Mouse (Mus musculus): Measurements from ENCODE around the gene Tmem131l. TPM values are rescaled to one million over a fixed set of nuclear protein-coding genes. Genes with fewer than 3 reads are reported as not detected.

The Tmem131l gene
- polyA plus RNA-seq, 1 experiment: 22.6 TPM

DNA sequence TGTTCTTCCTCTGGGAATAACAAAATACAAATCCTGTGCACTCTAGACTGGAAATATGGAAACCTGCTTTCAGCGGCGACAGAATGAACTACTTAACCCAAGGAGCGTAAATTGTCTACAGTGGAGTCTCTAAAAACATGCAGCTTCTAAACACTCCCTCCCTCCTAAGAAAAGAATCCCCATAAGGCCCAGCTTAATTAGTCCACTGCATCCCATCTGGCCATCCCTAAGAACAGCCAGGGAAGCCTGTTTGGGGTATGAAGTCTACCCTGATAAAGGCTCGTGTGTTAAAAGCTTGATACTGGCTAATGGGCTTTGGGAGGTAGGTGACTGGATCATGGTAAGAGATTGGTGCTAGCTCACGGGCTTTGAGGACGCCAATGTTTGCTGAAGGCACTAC lies 54.5 kb downstream of the Tmem131l start:
- H3K4me3 ChIP-seq (ENCODE audit: insufficient read depth, low read length): no peak overlapping the region
- H3K27ac ChIP-seq (ENCODE audit: insufficient read depth, low read length): no peak overlapping the region
- H3K4me1 ChIP-seq (ENCODE audit: control insufficient read depth, insufficient read depth, low read length): 0 out of 2 replicates have a peak, but pooled peaks cover 3% of the 10 kb centered on the region
- no peak for TF ChIP-seq CTCF (IDR thresholded peaks at IDR 0.05; ENCODE audit: borderline replicate concordance, insufficient read depth, low read length)
- no peak for TF ChIP-seq POLR2A (IDR thresholded peaks at IDR 0.05; ENCODE audit: low read depth, low read length)

DNA sequence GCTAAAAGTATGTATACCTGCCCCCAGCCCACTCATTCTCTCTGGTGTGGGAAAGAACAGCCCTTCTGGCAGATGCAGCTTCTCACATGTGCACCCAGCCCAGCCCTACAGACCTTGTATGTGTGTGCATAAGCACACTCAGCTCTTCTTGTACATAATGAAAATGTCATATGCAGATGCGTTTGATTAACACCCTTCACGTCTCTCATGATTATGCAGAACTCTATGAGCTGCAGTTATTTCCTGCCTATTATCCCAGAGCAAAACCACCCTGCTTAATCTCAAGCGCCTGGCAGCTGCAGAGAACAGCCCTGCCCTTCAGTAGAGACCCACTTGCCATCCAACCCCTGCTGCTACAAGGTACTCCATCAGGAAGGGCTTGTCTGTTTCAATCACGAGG lies 55.6 kb downstream of the Tmem131l start:
- H3K4me1 ChIP-seq (ENCODE audit: control insufficient read depth, insufficient read depth, low read length): 0 out of 2 replicates have a peak, but pooled peaks cover 3% of the 10 kb centered on the region
- no peak for TF ChIP-seq CTCF (IDR thresholded peaks at IDR 0.05; ENCODE audit: borderline replicate concordance, insufficient read depth, low read length)
- no peak for TF ChIP-seq POLR2A (IDR thresholded peaks at IDR 0.05; ENCODE audit: low read depth, low read length)
- no peak overlapping the region for H3K4me3 ChIP-seq (ENCODE audit: insufficient read depth, low read length)
- no peak overlapping the region for H3K27ac ChIP-seq (ENCODE audit: insufficient read depth, low read length)

DNA sequence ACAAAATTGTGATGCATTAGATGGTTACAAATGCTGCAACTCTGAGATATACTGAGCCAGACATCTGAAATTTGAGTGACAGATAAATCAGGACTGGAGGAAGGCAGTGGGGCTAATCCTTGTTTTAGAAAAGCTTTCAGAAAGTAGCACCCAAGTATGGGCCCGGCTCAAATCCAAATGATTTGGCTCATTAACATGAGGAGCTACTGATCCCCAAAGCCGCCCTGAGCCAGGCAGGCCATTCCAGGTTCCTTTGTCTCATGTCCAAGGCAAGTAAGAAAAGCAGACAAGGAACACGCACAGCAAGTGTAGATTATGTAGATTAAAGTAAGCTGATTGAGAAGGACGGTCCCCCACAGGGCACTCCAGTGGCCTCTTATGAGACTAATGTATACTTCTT lies 57.2 kb downstream of the Tmem131l start:
- no peak for TF ChIP-seq POLR2A (IDR thresholded peaks at IDR 0.05; ENCODE audit: low read depth, low read length)
- TF ChIP-seq CTCF (IDR thresholded peaks at IDR 0.05; ENCODE audit: borderline replicate concordance, insufficient read depth, low read length): no peak
- no peaks in the 10 kb centered on the region for H3K4me1 ChIP-seq (ENCODE audit: control insufficient read depth, insufficient read depth, low read length)
- no peak overlapping the region for H3K27ac ChIP-seq (ENCODE audit: insufficient read depth, low read length)
- H3K4me3 ChIP-seq (ENCODE audit: insufficient read depth, low read length): no peak overlapping the region

DNA sequence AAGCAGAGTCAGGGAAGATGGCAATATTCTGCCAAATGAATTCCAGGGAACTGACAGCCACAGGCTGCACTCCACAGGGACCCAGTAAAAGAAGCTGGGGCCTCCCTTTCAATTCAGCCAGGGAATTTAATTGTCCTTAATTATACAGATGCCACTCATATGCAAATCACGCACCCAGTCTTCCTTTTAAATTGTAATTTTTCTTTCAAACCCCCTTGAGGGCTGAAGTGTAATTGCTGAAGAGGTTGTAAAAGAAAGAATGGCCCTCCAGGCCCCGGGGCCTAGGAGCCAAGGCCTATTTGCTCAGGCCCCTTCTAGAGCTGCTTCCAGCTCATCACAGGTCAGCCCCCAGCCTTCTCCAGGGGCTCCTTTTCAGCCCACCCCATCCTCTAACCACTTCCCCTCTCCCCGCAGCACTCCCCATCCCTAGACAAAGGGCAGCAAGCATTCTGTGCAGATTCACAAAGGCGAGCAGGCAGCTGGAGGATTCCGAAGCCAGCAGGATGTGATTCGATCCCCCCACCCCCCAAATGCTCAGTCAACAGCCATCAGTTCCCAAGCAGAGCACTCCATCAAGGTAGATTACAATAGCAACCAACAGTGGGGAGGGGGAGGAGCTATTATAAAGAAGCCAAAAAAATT lies 59.6 kb downstream of the Tmem131l start:
- Histone ChIP-seq H3K27ac (ENCODE audit: insufficient read depth, low read length) (no peak overlapping the region), H3K4me3 (ENCODE audit: insufficient read depth, low read length) (no peak overlapping the region), H3K4me1 (ENCODE audit: control insufficient read depth, insufficient read depth, low read length) (no peaks in the 10 kb centered on the region)
- TF ChIP-seq CTCF (IDR thresholded peaks at IDR 0.05; ENCODE audit: borderline replicate concordance, insufficient read depth, low read length) (no peak), POLR2A (IDR thresholded peaks at IDR 0.05; ENCODE audit: low read depth, low read length) (no peak)

DNA sequence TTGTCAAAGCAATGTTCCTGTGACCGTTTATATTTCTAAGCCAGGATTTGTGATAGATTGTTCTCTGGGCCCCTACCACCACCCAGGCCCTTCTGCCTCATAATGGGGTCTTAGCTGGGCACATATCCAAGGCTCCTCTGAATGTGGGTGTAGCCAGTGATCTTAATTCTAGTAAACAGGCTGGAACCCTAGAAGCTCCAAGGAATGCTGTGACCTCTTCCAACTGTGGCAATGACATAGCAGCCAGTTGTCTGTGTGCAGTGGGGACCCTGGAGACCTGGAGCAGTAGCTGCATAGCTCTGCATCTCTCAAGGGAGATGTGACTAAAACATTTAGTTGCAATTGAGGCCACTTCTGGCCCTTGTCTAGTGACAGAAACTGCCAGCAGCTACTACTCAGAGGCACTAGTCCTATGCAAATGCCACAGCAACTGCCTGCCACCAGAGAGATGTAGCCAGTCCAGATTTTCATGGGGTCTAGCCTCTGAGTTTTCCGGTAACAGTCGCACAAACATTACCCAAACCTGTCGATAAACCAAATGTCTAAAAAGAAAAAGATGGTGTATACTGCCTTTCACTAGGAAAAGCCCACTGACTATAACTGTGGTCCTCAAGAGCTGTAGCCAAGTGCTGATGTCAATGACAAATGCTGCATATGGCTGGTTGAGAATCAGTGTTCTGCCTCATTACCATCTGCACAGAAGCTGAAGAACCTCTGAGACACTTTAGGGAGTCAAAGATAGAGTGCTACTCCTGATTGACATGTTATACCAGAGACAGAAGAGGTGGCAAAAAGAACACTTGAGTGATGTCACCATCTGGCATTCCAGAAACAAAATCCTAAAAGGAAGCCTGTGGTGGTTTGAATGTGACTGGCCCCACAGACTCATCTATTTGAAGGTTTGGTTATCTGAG lies 61.2 kb downstream of the Tmem131l start:
- Histone ChIP-seq H3K4me3 (ENCODE audit: insufficient read depth, low read length) (no peak overlapping the region), H3K27ac (ENCODE audit: insufficient read depth, low read length) (no peak overlapping the region), H3K4me1 (ENCODE audit: control insufficient read depth, insufficient read depth, low read length) (no peaks in the 10 kb centered on the region)
- no peak for TF ChIP-seq CTCF (IDR thresholded peaks at IDR 0.05; ENCODE audit: borderline replicate concordance, insufficient read depth, low read length)
- no peak for TF ChIP-seq POLR2A (IDR thresholded peaks at IDR 0.05; ENCODE audit: low read depth, low read length)

DNA sequence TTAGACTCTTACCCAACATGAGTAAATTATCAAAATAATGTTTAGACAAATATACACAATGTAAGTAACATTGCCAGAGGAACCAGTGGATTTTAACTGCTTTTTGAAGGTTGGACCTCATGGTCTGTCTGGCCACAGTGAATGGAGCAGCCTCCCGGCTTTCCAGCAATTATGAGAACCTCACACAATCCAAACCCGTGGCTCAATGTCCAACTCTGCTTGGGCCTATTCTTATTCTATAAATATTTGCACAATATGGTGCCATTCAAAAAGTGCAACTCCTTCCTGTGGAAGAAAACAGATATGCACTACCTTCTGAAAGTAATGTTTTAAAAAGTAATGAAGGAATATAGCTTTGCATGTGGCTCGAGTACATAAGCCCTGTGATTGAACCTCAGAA lies 62.2 kb downstream of the Tmem131l start:
- TF ChIP-seq CTCF (IDR thresholded peaks at IDR 0.05; ENCODE audit: borderline replicate concordance, insufficient read depth, low read length): no peak
- TF ChIP-seq POLR2A (IDR thresholded peaks at IDR 0.05; ENCODE audit: low read depth, low read length): no peak
- no peak overlapping the region for H3K4me3 ChIP-seq (ENCODE audit: insufficient read depth, low read length)
- H3K4me1 ChIP-seq (ENCODE audit: control insufficient read depth, insufficient read depth, low read length): no peaks in the 10 kb centered on the region
- H3K27ac ChIP-seq (ENCODE audit: insufficient read depth, low read length): no peak overlapping the region

DNA sequence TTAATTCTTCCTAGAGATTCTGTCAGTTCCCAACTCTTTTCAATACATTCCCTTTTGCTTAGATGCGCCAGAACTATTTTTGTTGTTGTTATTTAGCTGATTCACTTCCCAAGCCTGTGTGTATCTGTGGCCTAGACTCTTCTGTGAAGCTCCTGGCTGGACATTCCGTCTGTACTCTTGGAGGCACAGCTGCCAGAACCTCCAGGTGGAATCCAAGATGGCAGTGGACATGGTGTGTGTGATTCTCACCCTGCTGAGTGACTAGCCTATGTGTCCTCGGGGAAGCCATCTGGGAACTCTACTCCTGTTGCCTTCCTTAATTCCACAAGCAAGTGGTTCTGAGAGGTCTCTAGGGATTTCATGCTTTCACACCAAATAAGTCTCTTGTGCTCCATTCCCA lies 63.8 kb downstream of the Tmem131l start:
- Histone ChIP-seq H3K4me3 (ENCODE audit: insufficient read depth, low read length) (no peak overlapping the region), H3K27ac (ENCODE audit: insufficient read depth, low read length) (no peak overlapping the region), H3K4me1 (ENCODE audit: control insufficient read depth, insufficient read depth, low read length) (no peaks in the 10 kb centered on the region)
- TF ChIP-seq CTCF (IDR thresholded peaks at IDR 0.05; ENCODE audit: borderline replicate concordance, insufficient read depth, low read length): no peak
- no peak for TF ChIP-seq POLR2A (IDR thresholded peaks at IDR 0.05; ENCODE audit: low read depth, low read length)

DNA sequence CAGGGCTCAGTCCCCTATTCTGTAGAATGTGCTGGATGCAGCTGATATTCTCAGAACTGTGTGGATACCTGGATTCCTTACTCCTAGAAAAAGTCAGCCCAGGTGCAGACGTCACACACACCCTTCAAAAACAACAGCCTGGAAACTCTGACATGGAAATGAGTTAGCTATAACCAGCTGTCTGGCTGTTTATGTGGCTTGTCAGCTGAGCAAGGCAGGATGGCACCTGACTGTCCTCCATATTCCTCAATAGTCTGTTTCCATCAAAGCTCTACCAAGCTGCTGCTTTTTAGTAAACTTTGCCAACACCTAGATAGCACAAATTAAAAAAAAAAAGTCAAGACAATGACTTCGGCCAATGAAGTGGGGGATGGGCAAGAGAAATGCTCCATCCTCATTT lies 66.6 kb downstream of the Tmem131l start:
- no peak overlapping the region for H3K4me3 ChIP-seq (ENCODE audit: insufficient read depth, low read length)

DNA sequence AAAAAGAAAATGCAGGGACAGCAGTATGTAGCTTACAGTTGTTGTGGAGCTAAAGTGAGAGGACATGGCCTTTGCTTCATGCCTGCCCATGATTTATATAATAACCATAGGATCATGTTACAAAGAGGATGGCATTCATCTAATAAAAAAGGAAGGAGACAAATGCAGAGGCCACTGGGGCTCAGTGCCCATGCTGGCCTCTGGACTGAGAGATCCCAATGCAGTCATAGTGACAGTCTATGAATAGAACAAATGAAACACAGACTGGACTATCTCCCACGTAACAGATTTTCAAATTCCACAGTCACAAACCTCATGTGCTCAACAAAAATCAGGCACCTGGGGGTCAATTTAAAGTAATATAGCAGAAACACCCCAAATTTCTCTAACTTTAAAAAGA lies 69.3 kb downstream of the Tmem131l start:
- no peak overlapping the region for H3K4me3 ChIP-seq (ENCODE audit: insufficient read depth, low read length)
- no peak overlapping the region for H3K27ac ChIP-seq (ENCODE audit: insufficient read depth, low read length)
- H3K4me1 ChIP-seq (ENCODE audit: control insufficient read depth, insufficient read depth, low read length): no peaks in the 10 kb centered on the region
- TF ChIP-seq POLR2A (IDR thresholded peaks at IDR 0.05; ENCODE audit: low read depth, low read length) (no peak), CTCF (IDR thresholded peaks at IDR 0.05; ENCODE audit: borderline replicate concordance, insufficient read depth, low read length) (no peak)

More for the DNA sequence above, 66.6 kb downstream of the Tmem131l start:
- no peak overlapping the region for H3K27ac ChIP-seq (ENCODE audit: insufficient read depth, low read length)
- no peak for TF ChIP-seq CTCF (IDR thresholded peaks at IDR 0.05; ENCODE audit: borderline replicate concordance, insufficient read depth, low read length)
- no peak for TF ChIP-seq POLR2A (IDR thresholded peaks at IDR 0.05; ENCODE audit: low read depth, low read length)
- H3K4me1 ChIP-seq (ENCODE audit: control insufficient read depth, insufficient read depth, low read length): no peaks in the 10 kb centered on the region

DNA sequence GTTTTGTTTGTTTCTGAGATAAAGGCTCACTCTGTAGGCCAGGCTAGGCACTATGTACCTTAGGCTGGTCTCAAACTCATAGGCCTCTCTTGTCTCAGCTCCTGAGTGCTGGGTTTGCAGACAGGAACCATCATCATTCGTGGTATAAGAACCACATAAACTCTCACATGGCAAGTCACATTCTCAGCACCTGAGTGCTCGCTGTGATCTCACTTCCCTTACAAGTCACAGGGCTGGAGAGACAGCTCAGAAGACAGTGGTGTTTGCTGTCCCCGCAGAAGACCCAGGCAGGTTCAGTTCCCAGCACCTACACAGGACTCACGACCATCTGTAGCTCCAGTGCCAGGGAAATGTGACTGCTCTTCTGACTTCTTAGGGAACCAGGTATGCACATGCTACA lies 70.9 kb downstream of the Tmem131l start:
- H3K4me1 ChIP-seq (ENCODE audit: control insufficient read depth, insufficient read depth, low read length): no peaks in the 10 kb centered on the region

More for the DNA sequence above, 70.9 kb downstream of the Tmem131l start:
- no peak overlapping the region for H3K4me3 ChIP-seq (ENCODE audit: insufficient read depth, low read length)
- no peak for TF ChIP-seq POLR2A (IDR thresholded peaks at IDR 0.05; ENCODE audit: low read depth, low read length)
- no peak for TF ChIP-seq CTCF (IDR thresholded peaks at IDR 0.05; ENCODE audit: borderline replicate concordance, insufficient read depth, low read length)
- H3K27ac ChIP-seq (ENCODE audit: insufficient read depth, low read length): no peak overlapping the region

All from embryonic fibroblast, embryonic 13.5 days (primary cell).